Mouse (Mus musculus) brain, embryonic 14.5 days (tissue): ENCODE data around the gene Greb1.

Source experiments
- CTCF ChIP-seq: fragments of 200-500 bp; IDR thresholded peaks from 2 replicates; pipeline ENCODE4 v1.5.1; 2012; ENCODE audit warnings: inconsistent platforms, mild to moderate bottlenecking, moderate library complexity, borderline replicate concordance; ENCODE audit not compliant: insufficient read depth, insufficient read length; ENCODE audit errors: extremely low read depth
- POLR2A ChIP-seq: fragments of 200-500 bp; IDR thresholded peaks from 2 replicates; pipeline ENCODE4 v1.6.1; 2012; ENCODE audit warnings: mild to moderate bottlenecking, inconsistent platforms, borderline replicate concordance; ENCODE audit not compliant: poor library complexity, insufficient read depth, insufficient read length, severe bottlenecking; ENCODE audit errors: extremely low read depth

DNA sequence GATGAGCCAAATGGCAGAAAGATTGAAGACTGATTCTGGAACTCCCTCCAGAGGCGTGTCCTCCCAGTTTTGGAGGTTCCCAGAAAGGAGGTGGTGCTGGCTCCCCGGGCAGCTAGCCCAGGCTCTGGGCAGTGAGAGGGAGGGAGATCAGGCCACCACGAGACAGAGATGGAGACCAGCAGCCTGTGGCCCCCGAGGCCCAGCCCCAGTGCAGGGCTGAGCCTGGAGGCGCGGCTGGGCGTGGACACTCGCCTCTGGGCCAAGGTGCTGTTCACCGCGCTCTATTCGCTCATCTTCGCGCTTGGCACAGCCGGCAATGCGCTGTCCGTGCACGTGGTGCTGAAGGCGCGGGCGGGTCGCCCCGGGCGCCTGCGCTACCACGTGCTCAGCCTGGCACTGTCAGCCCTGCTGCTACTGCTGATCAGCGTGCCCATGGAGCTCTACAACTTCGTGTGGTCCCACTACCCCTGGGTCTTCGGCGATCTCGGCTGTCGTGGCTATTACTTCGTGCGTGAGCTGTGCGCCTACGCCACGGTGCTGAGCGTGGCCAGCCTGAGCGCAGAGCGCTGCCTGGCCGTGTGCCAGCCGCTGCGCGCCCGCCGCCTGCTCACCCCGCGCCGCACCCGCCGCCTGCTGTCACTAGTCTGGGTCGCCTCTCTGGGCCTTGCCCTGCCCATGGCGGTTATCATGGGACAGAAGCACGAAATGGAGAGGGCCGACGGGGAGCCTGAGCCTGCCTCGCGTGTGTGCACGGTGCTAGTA, 147.2 kb downstream of the Greb1 start, which contains the start of gene Ntsr2:
- TF ChIP-seq CTCF (no peak), POLR2A (no peak)
